Mouse (Mus musculus) large intestine, adult 2 months (tissue): Measurements from ENCODE around the gene Zfhx3. TPM values are rescaled to one million over a fixed set of nuclear protein-coding genes. Genes with fewer than 3 reads are reported as not detected.

Experiments used
- DNase-seq: peaks from one replicate; pipeline ENCODE4 v3.0.0-alpha.2; 2012; ENCODE audit warnings: low read depth, low spot score
- WGBS: fragments of 180-500 bp; shearing (Covaris S2); methylation state at CpG from one replicate; pipeline ENCODE4 v1.1.7; 2018; 5-methylcytosine and 5-hydroxymethylcytosine counted together
- polyA plus RNA-seq: library from polyadenylated mRNA; depleted of rRNA; stranded (reverse); fragments of >200 nt; gene quantifications from 2 replicates; pipeline ENCODE4 v1.2.3, GENCODE M21; 2012

The Zfhx3 gene
- polyA plus RNA-seq, 1 experiment = 0.95 TPM

DNA sequence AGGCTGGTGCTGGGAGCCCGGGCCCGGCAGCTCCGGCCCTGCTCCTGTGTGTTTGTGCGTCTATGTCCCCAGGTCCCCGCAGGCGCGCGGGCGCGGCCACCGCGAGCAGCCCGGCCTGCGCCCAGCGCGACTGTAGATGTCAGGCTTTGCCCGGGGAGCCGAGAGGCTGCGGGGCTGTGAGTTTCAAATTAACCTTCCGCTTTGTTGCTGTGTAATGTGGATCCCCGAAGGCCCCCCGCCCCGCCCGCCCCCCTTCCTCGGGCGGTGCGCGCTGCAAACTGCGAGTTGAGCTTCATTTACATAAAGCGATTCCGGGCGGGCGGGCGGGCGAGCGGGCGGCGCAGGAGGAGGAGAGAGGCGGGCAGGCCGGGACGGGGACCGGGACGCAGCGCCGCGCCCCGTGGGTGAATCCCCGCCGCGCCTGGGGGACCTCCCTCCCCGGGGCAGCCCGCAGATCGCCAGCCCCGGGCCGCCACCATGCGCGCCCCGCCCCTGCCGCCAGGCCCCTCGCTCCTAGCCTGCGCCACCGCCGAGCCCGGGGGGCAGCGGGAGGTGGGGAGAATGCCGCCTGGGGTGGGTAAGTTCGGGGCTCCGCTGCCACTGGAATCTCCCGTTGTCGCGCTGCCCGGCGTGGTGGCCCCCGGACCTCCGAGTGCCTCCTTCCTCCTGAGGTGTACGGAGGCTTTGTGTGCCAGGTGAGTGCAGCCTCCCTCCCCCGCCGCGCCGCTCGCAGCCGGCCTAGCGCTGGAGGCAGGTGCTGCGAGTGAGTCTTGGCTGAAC is 772.4 kb downstream of the Zfhx3 start:
- WGBS = 1% methylated on average over 72 of the region's 84 CpGs
- DNase-seq = no peak

DNA sequence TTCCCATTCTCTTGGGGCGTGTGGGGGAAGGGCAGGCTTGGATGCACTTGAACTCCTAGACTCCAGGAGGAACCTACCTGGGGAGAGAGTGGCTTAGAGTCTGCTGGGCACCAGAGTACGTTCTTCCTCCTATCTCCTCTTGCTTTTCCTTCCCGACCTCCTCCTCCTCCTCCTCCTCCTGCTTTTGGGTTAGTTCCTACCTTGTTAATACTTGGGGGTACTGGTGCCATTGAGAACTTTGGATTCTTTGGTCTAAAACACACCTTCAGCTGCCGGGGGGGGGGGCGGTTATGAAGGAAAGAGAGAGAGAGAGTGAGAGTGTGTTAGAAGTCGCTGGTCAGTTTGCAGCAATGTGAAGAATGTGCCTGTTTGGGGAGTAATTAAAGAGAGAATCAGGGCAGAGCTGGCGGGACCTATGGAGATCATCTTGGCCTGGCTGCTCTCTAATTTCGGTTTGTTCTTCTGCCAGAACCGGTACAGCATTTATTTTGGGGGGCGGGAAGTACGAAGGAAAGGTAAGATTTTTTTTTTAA is 773.0 kb downstream of the Zfhx3 start:
- DNase-seq = peak; percentile 64
- WGBS = 13% methylated on average over 11 of the region's 11 CpGs

DNA sequence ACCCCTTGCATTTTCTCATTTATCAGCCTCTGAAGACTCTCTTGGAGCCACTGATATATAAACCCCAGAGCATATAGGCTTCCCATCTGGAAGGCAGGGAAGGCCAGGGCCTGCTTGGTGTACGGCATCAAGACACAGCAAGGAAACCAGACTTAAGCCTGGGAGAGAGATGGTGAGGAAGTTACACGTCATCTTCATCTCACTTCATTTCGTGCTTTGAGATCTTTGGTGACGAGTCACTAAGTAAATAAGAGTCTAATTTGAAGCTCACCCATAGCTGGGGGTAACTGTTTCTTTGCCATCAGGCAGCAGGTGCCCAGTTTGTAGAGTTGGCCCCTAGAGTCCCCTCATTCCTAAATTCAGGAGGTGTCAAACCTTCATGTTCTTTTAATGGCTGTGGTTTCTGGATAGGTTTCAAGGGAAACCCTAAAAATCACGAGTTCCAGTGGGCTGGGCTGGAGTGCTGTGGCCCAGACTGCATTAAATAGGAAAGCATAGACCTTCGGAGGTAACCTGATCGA is 773.9 kb downstream of the Zfhx3 start:
- 29% methylated on average over 7 of the region's 7 CpGs for WGBS
- DNase-seq = no peak

DNA sequence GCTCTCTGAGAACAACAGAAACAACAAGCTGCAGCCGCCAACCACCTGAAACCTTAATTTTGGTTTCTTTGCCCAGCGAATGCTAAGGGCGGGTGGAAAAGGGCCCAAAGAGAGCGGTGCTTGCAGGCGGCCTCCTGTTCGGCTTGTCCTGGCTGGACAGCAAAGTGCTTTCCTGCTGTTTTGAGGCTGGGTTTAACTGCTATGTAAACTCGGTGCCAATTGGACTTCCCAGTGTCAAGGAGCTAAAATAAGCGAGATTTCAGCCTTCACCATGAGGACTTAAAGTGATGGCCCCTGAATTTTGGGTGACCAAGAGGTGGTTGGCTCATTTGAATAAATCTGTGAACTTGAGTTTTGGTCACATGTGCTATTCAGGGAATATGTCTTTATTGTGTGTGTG is 775.1 kb downstream of the Zfhx3 start:
- whole genome bisulfite sequencing = 42% methylated on average over 8 of the region's 8 CpGs
- no peak for DNase-seq

DNA sequence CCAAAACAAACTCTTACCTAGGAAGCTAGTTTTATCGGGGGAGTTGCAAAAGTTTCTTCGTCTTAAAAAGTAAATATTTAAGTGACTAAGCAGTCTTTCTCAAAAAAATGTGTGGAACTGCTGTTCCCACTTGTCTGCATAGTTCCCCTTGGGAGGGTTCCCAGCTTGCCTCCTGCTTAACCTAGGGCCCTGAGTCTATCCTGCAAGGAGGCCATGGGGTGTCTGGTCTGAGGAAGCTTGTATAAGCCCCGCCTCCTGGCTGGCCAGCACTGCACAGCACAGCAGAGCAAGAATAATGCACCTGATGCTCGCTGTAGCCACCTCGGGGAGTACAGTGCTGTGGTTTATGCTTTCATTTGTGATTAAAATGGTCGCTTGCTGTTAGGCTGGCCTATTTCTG is 775.6 kb downstream of the Zfhx3 start:
- DNase-seq = no peak
- WGBS = 24% methylated on average over 6 of the region's 6 CpGs

DNA sequence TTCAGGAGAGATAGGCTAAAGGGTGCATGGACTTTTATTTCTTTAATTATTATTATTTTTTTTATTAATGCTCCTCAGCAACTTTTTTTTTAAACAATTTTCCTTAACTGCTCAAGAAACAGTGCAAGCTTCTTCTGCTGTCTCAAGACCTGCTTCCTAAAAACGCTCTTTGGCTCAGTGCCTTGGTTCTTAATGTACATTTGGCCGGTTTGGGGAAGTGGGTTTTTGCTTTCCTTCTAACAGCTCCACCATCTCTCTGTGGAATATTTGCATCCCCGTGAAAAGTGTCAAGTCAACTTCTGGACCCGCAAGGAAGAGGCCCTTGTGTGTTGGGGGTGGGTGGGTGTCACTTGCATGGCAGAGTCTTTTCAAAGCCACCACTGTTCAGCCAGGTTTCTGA is 778.4 kb downstream of the Zfhx3 start:
- DNase-seq = no peak
- WGBS = 61% methylated on average over 4 of the region's 4 CpGs

DNA sequence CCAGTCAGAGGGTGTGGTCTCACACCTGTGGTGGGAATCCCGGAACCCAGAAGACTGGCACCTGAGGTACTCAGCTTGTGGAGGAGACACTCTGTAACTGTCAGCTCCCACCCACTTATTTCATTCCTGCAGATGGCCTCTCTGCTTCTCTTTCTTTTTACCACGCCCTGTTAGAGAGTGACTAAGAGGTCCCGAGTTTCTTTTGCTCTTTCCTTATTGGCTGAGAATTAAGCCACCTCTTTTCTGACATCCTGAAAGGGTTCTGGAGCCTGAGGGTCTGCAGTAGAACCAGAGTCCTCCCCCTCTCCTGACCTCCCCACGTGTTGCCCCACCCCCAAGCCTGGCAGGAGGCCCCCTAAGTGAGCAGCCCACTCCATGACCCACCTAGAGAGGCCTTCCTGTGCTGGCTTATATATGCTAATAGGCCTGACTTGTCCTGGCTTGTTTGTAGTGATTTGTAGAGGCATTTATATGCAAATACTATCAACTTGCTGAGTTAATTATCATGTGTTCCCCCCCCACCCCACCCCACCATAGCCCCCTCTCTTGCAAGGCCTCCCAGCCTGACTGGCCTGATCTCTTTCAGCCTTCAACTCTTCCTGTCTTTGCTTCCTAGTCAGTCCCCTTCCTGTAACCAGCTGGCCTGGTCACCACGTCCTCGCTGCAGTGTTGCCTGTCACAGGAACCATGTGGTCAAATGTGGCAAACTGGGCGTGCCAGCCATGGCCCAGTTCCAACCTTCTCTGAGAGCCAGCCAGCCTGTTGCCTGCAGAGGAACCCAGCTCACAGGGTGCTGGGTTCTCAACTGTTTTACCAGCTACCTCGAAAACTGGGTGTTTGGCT is 780.4 kb downstream of the Zfhx3 start:
- peak; percentile 76 for DNase-seq
- 18% methylated on average over 8 of the region's 8 CpGs for WGBS

DNA sequence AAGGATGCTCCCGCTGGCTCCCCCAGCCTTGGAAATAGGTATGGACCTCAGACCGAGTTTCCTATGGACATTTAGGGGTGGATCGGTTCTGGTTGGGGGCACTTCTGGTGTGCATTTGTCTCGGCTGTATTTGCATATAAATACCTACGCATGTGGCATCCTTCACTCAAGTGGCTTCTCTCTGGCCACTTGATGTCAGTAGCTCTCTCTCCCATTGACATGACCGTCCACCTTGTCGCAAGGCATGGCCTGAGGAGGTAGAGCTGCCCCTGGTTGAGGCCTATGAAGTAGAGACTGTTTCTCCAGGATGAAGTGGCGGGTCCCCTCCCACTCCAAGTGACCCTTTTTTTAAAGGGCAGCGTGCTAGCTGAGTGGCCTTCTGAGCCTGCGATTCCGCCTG is 781.2 kb downstream of the Zfhx3 start:
- WGBS = 83% methylated on average over 11 of the region's 11 CpGs
- no peak for DNase-seq

DNA sequence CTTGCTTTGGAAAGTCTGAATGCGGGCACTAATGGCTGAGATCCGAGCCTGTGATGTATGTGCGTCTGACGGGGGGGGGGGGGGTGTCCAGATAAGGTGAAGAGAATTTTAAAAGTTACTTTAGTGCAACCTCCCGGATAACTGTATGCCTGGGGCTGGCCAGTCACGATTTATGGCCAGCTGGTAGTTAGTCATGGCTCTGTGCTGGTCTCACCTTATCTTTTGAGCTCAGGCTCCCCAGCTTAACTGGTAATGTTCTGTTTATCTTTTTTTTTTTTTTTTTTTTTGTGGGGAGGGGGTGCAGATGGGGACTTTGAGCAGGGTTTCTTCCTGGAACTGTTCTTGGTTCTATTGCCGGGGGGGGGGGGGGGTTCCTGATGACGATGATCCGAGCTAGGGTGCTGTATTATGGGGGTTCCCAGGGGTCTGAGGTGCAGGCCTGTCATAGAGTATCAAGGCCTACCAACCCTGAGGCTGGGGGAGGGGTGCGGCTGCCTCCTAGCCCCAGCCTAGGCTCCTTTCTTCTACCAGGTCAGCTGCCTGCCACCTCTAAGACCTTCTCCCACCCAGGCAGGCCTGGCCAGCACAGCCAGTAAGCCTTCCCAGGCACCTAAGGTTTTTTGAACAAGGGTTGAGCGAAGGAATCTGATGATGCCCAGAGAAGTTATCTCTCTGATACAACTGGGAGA is 782.5 kb downstream of the Zfhx3 start:
- DNase-seq = no peak

DNA sequence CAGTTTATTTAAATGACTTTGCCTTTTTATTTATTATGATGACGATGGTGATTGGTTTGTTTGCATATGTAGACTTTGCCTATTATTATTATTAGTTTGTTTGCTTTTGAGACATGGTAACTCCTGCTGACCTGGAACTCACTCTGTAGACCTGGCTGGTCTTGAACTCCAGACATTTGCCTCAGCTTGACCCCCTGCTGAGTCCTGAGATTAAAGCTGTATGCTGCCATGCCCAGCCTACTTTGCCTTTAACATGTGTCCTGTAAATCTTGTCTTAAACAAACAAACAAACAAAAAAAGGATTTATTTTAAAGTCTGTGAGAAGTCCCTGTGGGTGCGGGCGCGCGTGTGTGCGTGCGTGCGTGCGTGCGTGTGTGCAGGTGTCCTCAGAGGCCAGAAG is 783.2 kb downstream of the Zfhx3 start:
- 93% methylated on average over 10 of the region's 10 CpGs for WGBS

More for the DNA sequence above, 782.5 kb downstream of the Zfhx3 start:
- 38% methylated on average over 11 of the region's 11 CpGs for WGBS

DNA sequence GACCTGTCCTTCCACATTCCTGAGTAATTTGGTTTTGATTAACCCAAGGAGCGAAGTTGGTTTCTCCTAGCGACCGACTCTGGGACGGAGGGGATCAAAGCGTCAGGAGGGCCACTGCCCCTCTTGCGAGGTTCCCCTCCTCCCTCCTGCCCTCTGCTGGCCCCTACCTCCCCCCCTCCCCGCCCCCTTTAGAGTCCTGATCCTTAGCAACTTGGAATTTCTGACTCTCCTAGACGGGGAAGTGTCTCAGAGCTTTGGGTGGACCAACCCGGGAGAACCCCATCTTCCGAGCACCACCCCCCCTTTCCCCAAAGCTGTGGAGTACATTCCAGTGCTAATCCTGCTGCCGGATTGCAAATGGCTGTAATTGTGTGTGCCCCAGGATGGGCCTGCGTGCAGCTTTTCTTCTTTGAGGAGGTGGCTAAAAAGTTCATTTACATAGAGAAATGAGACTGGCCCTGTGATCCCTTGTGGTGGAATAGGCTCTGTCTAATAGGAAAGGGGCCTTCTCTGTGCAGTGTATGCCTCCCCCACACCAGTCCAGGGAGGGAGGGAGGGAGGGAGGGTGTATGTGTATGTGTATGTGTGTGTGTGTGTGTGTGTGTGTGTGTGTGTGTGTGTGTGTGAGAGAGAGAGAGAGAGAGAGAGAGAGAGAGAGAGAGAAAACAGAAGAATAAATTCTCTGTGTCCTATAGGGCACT is 784.2 kb downstream of the Zfhx3 start:
- WGBS = 24% methylated on average over 12 of the region's 12 CpGs
- no peak for DNase-seq

More for the DNA sequence above, 783.2 kb downstream of the Zfhx3 start:
- no peak for DNase-seq

DNA sequence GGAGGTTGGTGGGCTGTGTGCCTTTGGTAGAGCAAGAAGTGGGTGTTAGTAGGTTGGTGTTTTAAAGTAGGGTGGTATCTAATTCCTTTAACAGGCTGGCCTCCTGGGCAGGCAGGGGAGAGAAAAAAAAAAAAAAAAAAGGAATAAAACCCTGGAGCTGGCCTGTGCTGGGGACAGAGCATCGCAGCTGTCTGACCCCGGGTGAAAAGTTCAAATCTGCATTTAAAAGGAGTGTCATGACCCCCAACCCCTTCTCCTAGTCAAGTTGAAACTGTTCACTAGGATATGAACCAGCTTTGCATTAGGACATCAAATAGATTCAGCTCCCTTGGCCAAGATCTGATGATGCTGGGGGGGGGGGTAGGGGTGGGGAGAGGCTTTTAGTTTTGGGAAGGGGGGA is 786.7 kb downstream of the Zfhx3 start:
- 56% methylated on average over 2 of the region's 2 CpGs for WGBS
- DNase-seq = no peak

DNA sequence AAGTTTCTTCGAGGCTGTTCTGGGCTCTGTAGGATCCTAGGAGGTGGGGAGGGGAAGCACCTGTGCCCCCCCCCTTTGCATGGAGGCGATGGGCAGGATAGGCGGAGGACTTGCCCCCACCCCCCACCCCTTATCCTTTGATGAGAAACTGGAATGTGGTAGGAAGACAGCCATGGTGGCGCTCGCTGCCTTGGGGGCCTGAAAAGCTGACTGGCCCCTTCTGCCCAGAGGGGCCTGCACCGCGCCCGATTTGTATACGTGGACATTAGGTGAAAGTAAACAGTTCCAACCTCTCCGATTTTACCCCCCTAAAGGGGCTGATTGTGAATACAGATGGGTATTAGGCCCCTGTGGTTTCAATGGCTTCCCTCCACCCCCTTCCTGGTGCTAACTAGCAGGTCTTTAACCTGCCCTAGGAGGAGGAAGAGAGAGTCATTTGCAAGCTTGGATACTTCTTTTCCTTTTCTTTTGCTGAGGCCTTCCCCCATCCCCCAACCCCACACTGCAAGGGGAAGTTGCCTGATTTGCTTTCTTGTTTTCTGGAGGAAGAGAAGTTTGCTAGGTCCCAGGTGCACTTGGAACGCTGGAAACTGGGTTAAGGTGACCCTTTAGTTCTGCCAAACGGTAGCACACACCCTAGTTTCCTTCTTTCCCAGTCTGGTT is 787.4 kb downstream of the Zfhx3 start:
- DNase-seq = no peak
- WGBS = 64% methylated on average over 12 of the region's 12 CpGs

DNA sequence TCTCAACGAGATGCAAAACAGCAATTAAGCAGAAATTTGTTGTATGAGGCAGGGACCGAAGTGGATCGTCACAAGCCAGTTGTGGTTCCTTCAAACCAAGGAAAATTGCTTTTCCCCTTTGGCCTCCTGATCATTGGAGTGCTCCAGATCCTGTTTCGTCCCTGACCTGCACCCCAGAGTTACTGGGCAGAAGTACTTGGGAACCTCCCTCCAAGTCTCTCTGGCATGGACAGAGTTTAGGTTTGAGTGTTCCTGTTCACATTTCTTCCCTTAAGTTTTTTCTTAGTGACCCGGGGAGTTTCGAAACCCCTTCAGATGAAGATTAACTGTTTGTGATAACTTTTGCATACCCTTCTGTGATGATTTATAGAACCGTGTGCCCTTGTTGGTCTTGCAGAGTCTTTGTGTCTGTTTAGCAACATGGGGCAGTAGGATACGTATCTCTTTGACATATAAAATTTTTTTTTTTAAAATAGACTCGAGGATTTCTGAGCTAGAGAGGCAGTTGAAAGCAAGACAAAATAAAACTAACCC is 788.5 kb downstream of the Zfhx3 start:
- DNase-seq = no peak
- WGBS = 65% methylated on average over 9 of the region's 9 CpGs

DNA sequence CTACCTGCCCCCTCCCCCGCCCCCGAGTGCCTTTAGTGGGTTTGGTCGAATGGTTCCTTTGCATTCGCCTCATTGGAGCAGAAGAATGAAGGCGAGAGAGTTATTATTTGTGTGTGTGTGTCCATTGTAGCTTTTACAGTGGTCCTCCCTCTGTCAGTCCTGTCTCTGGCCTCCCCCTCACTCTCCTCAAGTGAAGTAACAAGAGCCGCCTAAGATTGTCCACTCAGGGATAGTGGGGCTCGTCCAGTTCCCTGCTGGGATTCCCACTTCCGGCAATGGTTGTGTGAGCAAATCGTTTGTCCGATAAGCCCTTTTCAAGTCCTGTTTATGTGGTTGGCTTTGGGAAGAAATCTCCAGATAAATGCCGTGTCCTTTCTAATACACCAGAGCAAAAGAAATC is 790.1 kb downstream of the Zfhx3 start:
- no peak for DNase-seq
- WGBS = 75% methylated on average over 11 of the region's 11 CpGs

DNA sequence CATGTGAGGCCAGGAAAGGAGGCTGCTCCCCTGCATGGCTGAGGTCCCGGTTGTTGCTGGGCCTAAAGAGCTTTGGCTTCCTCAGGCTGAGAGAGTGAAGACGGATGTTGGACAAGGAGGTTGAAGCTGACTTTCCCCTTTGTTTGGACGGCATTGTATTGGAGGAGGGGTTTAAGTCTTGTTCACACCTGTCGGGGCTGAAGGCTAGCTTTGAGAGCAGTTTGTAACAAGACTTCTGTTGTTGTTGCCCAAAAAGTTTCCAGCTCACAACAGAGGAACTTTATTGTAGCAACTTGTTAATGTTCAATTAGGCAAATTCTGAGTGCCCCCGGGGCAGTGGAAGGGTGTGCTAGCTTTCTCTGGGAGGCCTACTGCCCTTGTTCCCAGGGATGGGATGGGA is 790.9 kb downstream of the Zfhx3 start:
- 40% methylated on average over 5 of the region's 5 CpGs for WGBS
- DNase-seq = no peak

DNA sequence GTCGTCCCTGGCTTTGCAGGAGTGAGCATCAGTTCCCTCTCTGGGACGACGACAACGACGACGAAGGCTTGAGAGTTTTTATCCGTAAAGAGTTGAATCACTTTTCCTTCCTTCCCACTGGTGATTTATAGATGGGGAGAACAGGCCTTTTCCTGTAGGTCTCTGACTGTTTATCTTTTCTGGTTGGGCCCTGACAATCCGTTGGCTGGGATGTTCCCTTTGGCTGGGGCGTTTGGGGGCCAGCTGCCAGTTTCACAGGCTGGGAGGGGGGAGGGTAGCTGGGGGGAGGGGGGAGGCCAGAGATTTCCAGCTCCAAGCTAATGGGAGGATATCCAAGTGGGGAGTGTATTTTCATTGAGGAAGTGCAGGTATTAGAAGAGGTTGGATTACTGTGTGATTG is 794.0 kb downstream of the Zfhx3 start:
- DNase-seq = no peak
- 56% methylated on average over 9 of the region's 9 CpGs for WGBS

DNA sequence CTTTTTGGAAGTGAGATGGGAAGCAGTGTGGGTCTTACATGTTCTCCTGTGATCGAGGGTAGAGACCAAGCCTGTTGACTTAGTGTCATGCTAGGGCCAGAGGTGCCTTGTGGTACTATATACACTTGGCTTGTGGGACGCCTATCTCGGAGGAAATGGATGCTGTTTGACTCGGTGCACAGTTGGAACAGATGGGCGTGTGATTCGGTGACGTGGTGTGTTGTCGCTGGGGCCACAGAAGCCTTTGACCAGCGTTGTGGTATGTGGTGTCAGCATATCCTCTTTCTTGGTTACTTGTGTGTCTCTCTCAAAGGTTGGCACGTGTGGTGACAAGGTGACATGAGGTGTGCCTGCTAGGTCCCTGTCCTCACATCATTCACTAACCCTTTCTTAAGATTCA is 795.7 kb downstream of the Zfhx3 start:
- WGBS = 88% methylated on average over 10 of the region's 10 CpGs
- no peak for DNase-seq

DNA sequence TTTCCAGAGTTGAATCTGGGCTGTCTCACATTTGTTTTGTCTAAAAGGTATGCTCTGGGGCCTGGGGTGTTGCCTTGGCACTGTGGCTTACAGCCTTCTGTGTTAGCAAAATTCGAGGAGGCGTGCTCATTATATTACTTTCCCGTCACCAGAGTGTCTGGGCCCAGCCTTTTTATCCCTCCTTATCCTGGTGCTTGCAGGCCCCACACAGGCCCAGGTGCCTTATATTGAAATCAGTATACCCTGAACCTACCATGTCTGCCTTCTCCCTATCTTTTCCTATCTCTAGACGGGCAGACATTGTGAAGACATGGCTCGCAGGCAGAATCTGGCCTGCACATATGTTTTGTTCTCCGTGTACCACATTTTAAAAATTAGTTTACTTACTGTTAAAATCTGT is 797.1 kb downstream of the Zfhx3 start:
- DNase-seq = no peak
- 79% methylated on average over 6 of the region's 6 CpGs for WGBS
